Mouse (Mus musculus): ENCODE results near the gene Hcn3. TPM values are rescaled to one million over a fixed set of nuclear protein-coding genes. Genes with fewer than 3 reads are reported as not detected.

Gene Hcn3
- polyA plus RNA-seq, 1 experiment from 2014 or later = 11.2 TPM

DNA sequence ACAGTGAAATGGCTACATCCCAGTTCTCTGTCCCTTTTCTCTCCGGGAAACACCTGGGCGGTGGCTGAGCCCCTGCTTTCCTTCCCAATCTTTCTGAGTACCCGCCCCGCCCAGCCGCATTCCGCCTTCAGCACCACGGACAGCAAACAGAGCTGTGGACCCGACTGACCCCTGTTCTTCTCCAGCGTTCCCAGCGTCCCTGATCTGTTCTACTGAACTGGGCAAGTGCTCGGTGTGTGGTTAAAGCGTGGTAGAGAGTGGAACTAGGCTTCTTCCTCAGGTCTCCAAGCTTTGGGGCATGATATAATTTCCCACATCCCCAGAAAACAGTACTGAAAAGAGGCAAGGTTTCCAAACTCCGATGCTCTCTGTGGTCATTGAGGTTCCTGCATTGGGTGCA lies 785 bp downstream of the Hcn3 start:
- Histone ChIP-seq H3K4me2 (peak overlapping the region; percentile 90), H3K4me1 (peaks cover 29% of the 10 kb centered on the region), H3K27me3 (peaks cover 6% of the 10 kb centered on the region; the same call in 1 of the 2 replicates), H3K9ac (peak overlapping the region; percentile 68), H3K9me3 (no peaks in the 10 kb centered on the region), H3K4me3 (replicated peaks) (peak overlapping the region; percentile 73), H3K36me3 (replicated peaks) (no peaks in the 10 kb centered on the region), H3K27ac (no peak overlapping the region)
- ATAC-seq (ENCODE audit: low FRiP score) = no peak
- WGBS = 1% methylated on average over 13 of the region's 13 CpGs

DNA sequence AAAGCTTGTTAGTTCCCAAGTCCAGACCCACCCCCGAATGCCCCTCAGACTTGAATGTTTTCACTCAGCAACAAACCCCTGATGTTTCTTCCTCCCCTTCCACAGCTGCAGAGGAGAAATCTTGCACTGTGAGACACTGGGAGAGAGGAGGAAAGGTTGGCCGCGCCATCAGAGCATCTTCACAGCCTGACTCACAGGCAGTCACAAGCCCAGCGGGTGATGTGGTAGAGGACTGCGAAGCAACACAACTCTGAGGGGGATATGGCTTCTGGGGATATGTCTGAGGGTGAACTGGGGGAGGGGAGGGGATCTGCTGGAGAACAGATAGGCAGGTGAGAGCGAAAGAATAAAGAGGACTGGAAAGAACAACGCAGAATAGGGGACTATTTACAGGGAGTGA lies 1.3 kb downstream of the Hcn3 start:
- Histone ChIP-seq H3K27me3 (peaks cover 6% of the 10 kb centered on the region; the same call in 1 of the 2 replicates), H3K36me3 (replicated peaks) (no peaks in the 10 kb centered on the region), H3K9me3 (no peaks in the 10 kb centered on the region), H3K27ac (0 out of 2 replicates have a peak overlapping the region, but pooled peaks have one; percentile 2), H3K4me1 (peaks cover 24% of the 10 kb centered on the region), H3K9ac (peak overlapping the region; percentile 68; the same call in 1 of the 2 replicates), H3K4me3 (replicated peaks) (peak overlapping the region; percentile 73), H3K4me2 (peak overlapping the region; percentile 90)
- WGBS = 24% methylated on average over 7 of the region's 7 CpGs
- no peak for ATAC-seq (ENCODE audit: low FRiP score)

DNA sequence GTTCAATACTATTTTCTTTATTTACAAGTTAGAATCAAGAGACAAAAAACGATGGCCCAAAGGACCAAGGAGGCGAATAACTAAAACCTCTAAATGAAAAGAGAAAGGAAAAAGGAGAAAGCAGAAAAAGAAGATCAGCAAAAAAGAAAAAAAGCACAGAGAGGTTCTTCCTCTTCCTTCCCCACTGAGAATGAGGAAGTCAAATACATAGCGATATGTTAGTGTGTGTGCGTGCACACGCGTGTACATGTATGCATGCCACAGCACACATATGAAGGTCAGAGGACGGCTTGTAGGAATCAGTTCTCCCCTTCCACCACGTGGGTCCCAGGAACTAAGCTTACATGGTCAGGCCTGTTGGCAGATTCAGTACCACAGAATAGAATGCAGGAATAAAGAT lies 3.0 kb downstream of the Hcn3 start:
- Histone ChIP-seq H3K4me3 (replicated peaks) (no peak overlapping the region), H3K27me3 (peaks cover 6% of the 10 kb centered on the region; the same call in 1 of the 2 replicates), H3K9me3 (no peaks in the 10 kb centered on the region), H3K4me1 (peaks cover 23% of the 10 kb centered on the region), H3K9ac (no peak overlapping the region), H3K36me3 (replicated peaks) (no peaks in the 10 kb centered on the region), H3K27ac (no peak overlapping the region), H3K4me2 (no peak overlapping the region)
- no peak for ATAC-seq (ENCODE audit: low FRiP score)
- WGBS = 88% methylated on average over 8 of the region's 8 CpGs

DNA sequence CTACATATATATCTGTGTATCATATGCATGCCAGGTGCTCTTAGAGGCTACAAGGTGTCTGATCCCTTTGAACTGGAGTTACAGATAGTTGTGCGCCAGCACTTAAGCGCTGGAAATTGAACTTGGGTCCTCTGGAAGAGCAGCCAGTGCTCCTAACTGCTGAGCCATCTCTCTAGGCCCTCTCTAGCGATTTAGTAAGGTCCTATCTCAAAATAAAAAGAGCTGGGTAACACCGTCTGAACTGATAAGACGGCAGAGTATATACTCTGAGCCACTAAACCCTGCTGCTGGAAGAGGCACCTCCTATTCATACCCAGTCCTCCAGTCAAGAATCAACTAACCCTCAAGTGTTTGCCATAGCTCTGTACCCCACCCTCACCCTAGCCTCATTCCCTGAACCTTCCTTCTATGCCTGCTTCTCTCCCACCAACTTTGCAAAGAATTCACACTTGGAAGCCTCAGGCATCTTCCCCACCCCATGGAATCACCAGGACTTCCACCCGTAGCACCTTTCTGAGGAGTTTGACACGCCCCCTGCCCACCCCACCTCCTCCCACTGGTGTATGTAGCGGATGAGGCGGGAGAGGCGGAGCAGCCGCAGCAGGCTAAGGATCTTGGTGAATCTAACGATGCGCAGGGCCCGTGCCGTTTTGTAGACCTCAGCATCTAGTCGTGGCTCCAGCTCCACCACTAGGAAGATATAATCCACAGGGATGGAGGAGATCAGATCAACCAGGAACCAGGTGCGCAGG lies 7.7 kb downstream of the Hcn3 start:
- Histone ChIP-seq H3K9ac (no peak overlapping the region), H3K27me3 (peaks cover 38% of the 10 kb centered on the region), H3K4me2 (no peak overlapping the region), H3K4me1 (peaks cover 10% of the 10 kb centered on the region), H3K27ac (no peak overlapping the region), H3K36me3 (replicated peaks) (peaks cover 9% of the 10 kb centered on the region; the same call in 1 of the 2 replicates), H3K4me3 (replicated peaks) (no peak overlapping the region), H3K9me3 (no peaks in the 10 kb centered on the region)
- 68% methylated on average over 17 of the region's 17 CpGs for WGBS
- ATAC-seq (ENCODE audit: low FRiP score) = no peak

DNA sequence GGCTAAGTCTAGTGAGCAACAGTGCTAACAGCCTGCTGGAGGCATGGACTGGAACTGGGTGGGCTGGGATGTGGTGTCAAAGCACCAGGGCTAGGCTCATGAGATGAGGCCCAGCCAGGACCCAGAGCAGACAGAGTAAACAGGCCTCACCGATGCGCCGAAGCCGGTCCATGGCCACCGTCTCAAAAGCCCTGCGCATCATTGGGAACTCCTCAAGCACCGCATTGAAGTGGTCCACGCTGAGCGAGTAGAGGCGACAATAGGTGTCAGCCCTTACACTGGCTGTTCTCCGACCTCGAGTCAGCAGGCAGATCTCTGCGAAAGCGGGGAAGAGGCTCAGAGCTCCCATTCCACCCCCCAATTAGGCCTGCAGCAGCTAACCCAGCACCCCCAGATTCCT lies 11.4 kb downstream of the Hcn3 start:
- H3K27me3 ChIP-seq = peaks cover 47% of the 10 kb centered on the region

DNA sequence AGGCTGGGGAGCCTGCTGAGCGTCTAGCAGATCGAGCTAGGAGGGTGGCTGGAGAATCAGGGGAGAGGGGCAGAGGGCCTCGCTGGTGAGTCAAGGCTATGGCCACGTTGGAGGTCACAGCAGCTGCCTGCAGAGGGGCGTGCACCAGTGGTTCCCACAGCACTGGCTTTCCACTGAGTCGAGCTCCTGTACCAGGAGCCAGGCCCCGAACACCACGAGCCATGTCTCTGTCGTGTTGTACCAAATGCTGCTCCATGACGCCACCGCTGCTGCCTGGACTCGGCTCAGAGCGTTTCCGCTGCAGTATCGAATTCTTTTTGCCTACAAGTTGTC lies 12.1 kb downstream of the Hcn3 start:
- 11% methylated on average over 15 of the region's 15 CpGs for WGBS
- ATAC-seq (ENCODE audit: low FRiP score) = no peak
- Histone ChIP-seq H3K27ac (no peak overlapping the region), H3K4me2 (peak overlapping the region; percentile 21; the same call in 1 of the 2 replicates), H3K27me3 (peaks cover 47% of the 10 kb centered on the region), H3K4me1 (peaks cover 16% of the 10 kb centered on the region), H3K36me3 (replicated peaks) (peaks cover 9% of the 10 kb centered on the region; the same call in 1 of the 2 replicates), H3K9ac (no peak overlapping the region), H3K4me3 (replicated peaks) (no peak overlapping the region), H3K9me3 (no peaks in the 10 kb centered on the region)

More for the DNA sequence above, 11.4 kb downstream of the Hcn3 start:
- H3K4me1 ChIP-seq = peaks cover 16% of the 10 kb centered on the region
- ATAC-seq (ENCODE audit: low FRiP score) = no peak
- no peaks in the 10 kb centered on the region for H3K9me3 ChIP-seq
- no peak overlapping the region for H3K9ac ChIP-seq
- H3K27ac ChIP-seq = no peak overlapping the region; the same call in 1 of the 2 replicates
- no peak overlapping the region for H3K4me3 ChIP-seq (replicated peaks)
- H3K4me2 ChIP-seq = no peak overlapping the region
- whole genome bisulfite sequencing = 66% methylated on average over 14 of the region's 14 CpGs
- H3K36me3 ChIP-seq (replicated peaks) = peaks cover 9% of the 10 kb centered on the region; the same call in 1 of the 2 replicates

DNA sequence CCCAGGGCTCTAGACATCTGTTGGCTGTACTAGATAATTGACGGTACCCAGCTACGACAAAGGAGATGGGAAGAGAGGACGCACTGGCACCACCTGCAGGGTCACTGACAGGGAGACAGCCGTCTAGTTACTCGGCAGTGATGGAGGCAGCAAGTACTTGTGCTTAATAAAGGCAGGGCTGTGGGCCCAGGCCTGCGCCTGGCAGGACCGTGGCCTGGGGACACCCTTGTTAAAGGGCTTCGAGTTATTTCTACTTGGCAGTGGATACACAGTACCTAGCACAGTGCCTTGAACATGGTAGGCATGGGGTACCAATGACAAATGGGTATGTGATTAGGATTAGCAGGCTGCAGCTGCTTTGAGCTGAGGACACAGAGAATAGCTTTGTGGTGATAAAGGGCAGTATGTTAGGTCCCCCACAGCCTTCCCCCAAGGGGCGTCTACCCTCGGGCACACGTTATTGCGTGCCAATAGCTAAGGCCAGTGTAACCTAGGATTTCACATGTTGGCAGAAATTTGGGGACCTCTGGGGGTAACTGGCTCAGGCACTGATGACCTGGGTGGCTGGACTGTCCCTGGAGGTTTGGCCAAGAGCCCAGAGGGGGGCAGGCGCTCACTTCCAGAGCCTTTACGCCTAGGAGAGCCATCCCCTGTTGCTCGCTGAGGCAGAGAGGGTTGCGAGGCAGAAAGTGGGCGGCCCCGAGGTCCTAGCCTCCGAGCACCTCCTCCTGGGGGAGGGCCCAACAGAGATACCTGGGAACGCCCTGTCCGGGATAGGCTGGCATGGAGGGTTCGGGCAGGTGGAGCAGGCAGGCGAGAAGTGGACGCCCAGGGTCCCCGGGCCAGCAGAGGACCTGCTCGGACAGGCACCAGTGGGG lies 12.7 kb downstream of the Hcn3 start:
- H3K4me3 ChIP-seq (replicated peaks) = no peak overlapping the region
- H3K4me2 ChIP-seq = peak overlapping the region; percentile 21; the same call in 1 of the 2 replicates

DNA sequence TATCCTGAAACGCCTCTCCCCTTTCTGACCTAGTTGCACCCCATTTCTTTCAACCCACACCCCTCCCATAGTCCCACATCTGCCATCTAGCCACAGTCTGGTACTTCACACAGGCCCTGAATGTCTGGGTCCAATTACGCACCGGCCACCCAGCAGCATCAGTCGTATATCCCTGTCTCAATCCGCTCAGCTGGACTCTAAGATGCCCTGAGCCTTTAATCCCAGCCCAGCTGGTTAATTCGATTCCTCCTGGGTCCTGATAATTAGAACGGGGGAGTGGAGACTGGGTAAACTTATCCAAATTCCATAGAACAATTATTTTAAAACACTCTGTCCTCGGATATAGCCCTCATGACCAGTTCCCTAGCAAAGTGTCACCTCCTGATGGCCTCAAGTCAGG lies 14.4 kb downstream of the Hcn3 start:
- Histone ChIP-seq H3K4me1 (peaks cover 16% of the 10 kb centered on the region), H3K9ac (no peak overlapping the region; the same call in 1 of the 2 replicates), H3K4me3 (replicated peaks) (no peak overlapping the region), H3K27me3 (peaks cover 41% of the 10 kb centered on the region), H3K4me2 (no peak overlapping the region), H3K27ac (no peak overlapping the region), H3K36me3 (replicated peaks) (0 out of 2 replicates have a peak, but pooled peaks cover 3% of the 10 kb centered on the region), H3K9me3 (no peaks in the 10 kb centered on the region)
- 21% methylated on average over 8 of the region's 8 CpGs for WGBS
- ATAC-seq (ENCODE audit: low FRiP score) = no peak

More for the DNA sequence above, 12.7 kb downstream of the Hcn3 start:
- Histone ChIP-seq H3K4me1 (peaks cover 16% of the 10 kb centered on the region), H3K27ac (no peak overlapping the region), H3K9ac (no peak overlapping the region), H3K27me3 (peaks cover 47% of the 10 kb centered on the region), H3K9me3 (no peaks in the 10 kb centered on the region), H3K36me3 (replicated peaks) (peaks cover 9% of the 10 kb centered on the region; the same call in 1 of the 2 replicates)
- WGBS = 24% methylated on average over 26 of the region's 26 CpGs
- no peak for ATAC-seq (ENCODE audit: low FRiP score)

DNA sequence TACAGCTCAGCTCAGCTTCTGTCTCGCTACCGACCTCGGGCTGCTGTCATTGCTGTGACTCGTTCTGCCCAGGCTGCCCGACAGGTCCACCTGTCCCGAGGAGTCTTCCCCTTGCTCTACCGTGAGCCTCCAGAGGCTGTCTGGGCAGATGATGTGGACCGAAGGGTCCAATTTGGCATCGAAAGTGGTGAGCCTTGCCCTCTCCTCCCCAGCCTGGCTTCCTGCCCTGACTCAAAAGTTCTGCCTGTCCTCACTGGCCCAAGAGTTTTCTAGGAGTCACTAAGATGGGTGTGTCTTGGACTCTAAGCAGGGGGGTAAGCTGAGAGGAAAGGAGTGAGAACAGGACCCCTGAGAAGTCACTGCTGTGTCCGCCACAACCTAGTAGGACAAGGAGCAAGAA lies 15.2 kb downstream of the Hcn3 start:
- Histone ChIP-seq H3K4me2 (no peak overlapping the region), H3K4me3 (replicated peaks) (no peak overlapping the region), H3K9ac (no peak overlapping the region), H3K9me3 (no peaks in the 10 kb centered on the region), H3K36me3 (replicated peaks) (0 out of 2 replicates have a peak, but pooled peaks cover 3% of the 10 kb centered on the region), H3K4me1 (peaks cover 16% of the 10 kb centered on the region), H3K27ac (no peak overlapping the region), H3K27me3 (peaks cover 34% of the 10 kb centered on the region)
- no peak for ATAC-seq (ENCODE audit: low FRiP score)
- 87% methylated on average over 10 of the region's 10 CpGs for WGBS

DNA sequence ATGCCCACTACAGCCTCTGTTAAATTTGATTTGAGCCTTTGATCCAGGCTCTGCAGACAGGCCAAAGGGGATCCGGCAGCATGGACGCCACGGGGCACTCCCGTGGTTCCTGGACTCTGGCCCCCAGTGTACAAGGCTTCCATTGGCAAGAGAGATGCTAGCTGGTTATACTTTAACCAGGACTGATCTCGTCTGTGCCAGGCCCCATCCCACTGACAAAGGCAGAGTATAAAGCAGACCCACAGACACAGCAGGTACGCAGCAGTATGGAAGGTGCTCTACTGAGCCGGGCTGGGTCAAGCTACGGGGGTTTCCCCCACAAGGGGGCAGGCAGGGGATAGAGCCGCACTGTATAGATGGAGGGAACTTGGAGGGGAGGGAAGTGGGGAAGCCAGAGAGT lies 23.6 kb downstream of the Hcn3 start:
- no peak for ATAC-seq (ENCODE audit: low FRiP score)
- Histone ChIP-seq H3K27me3 (peaks cover 8% of the 10 kb centered on the region), H3K9ac (no peak overlapping the region), H3K9me3 (no peaks in the 10 kb centered on the region), H3K4me2 (no peak overlapping the region), H3K4me1 (peaks cover 7% of the 10 kb centered on the region), H3K36me3 (replicated peaks) (no peaks in the 10 kb centered on the region), H3K4me3 (replicated peaks) (no peak overlapping the region), H3K27ac (no peak overlapping the region)
- 47% methylated on average over 9 of the region's 9 CpGs for WGBS

DNA sequence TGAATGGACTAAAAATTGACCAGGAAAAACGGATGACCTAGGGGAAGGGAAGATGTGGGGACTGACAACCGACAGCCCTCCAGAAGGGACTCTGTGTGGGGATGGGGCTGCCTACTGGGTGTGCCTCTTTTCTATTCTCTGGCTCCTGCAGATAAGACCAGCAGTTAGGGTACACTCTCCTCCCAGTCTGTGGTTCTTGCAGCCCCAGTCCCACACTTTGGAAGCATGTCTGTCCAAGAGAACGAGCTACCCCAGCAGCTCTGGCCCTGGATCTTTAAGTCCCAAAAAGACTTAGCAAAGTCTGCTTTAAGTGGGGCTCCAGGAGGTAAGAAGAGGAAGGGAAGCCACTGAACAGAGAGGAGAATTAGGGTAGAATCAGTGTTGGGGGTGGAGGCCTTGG lies 24.0 kb downstream of the Hcn3 start, which contains the start of gene Pklr:
TSS of gene Pklr (plus strand) at position 185 of the 400 bp plus-strand sequence.
- ATAC-seq (ENCODE audit: low FRiP score) = no peak
- WGBS = 53% methylated on average over 3 of the region's 3 CpGs
- no peak within 1 kb of the TSS for H3K4me3 ChIP-seq (replicated peaks)
- H3K27me3 ChIP-seq = peaks cover 8% of the 10 kb centered on the region
- no peaks in the 10 kb centered on the region for H3K36me3 ChIP-seq (replicated peaks)
- no peak within 1 kb of the TSS for H3K9ac ChIP-seq
- peaks cover 7% of the 10 kb centered on the region for H3K4me1 ChIP-seq
- H3K27ac ChIP-seq = no peak within 1 kb of the TSS
- H3K9me3 ChIP-seq = no peaks in the 10 kb centered on the region
- no peak within 1 kb of the TSS for H3K4me2 ChIP-seq

DNA sequence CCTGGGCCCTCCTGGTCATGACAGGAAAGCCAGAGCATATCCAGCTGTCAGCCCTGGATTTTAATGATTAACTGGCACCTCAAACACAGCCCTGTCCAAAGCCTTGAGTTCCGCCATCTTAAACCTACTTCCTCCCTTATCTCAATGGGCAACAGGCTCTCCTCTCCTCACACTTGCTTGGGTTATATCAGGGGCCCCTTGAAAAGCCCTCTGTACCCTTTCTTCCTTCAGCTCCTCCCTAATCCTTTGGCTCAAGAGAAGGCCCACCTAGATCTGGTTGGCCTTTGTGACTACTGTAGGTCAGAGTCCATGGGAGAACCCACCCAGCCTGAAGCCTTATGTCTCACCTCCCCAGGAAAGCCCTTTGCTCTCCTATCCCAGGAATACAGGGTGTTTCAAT lies 26.2 kb downstream of the Hcn3 start:
- Histone ChIP-seq H3K4me3 (replicated peaks) (no peak overlapping the region), H3K9me3 (no peaks in the 10 kb centered on the region), H3K4me2 (no peak overlapping the region), H3K4me1 (peaks cover 7% of the 10 kb centered on the region), H3K27me3 (peaks cover 8% of the 10 kb centered on the region), H3K9ac (no peak overlapping the region), H3K36me3 (replicated peaks) (no peaks in the 10 kb centered on the region), H3K27ac (no peak overlapping the region)
- ATAC-seq (ENCODE audit: low FRiP score) = no peak
- 90% methylated on average over 1 of the region's 1 CpGs for WGBS
